Mouse (Mus musculus) liver (tissue): ENCODE results near the gene Vmo1.
"Not testable (repeated sequence)": the region's sequence is repeated elsewhere in the genome, so short reads cannot be mapped to it uniquely, and the experiment has no call there.

Experiments used
- DNase-seq: peaks from one replicate; pipeline ENCODE4 v3.0.0-alpha.2; 2020; ENCODE audit warnings: mixed read lengths

Gene Vmo1

GRCm38 (mm10) chr11:70518923-70519322, 4.5 kb upstream of the Vmo1 start, which contains the start of gene Gltpd2:
Gltpd2 (plus strand) TSS chr11:70519196.
- DNase-seq, result no peak

DNA sequence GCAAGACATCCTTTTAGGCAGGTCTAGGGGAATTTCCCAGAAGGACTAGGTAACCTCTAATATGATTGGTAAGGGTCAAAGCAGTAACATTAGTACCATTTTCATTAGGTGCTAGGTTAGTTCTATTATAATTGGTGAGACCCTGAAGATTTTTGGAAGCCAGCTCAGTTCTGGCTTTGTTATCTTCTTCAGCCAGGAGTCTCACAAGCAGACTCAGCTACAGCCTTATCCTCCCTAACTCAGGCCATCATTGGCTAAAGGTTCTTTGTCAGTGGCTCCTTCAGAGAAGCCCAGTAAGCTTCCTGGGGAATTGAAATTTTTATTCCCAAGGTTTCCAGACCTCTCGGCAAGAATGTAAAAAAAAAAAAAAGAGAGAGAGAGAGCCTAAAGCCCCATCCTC, 4.0 kb upstream of the Vmo1 start:
- no peak for DNase-seq

DNA sequence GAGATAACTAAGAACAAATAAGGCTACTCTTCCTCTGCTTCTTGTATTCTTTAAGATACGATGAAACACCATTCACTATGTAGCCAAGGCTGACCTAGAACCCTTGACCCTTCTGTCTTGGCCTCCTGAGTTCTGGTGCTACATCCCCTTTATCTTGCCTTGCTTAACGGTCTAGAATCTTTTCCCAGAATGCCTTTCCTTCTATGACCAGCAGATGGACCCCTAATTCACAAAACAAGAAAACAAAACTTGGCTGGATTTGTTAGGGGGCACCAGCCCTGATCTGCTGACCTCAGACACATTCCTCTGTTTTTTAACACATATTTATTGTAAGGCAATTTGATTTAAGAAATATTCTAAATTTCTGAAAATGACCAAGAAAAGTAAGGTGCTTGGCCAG, 1.9 kb upstream of the Vmo1 start:
- no peak for DNase-seq

- DNase-seq, result no peak
Measured at GRCm38 (mm10) chr11:70513520-70513919, 896 bp downstream of the Vmo1 start.

- no peak for DNase-seq
Measured at GRCm38 (mm10) chr11:70512709-70513342, 1.6 kb downstream of the Vmo1 start.

DNA sequence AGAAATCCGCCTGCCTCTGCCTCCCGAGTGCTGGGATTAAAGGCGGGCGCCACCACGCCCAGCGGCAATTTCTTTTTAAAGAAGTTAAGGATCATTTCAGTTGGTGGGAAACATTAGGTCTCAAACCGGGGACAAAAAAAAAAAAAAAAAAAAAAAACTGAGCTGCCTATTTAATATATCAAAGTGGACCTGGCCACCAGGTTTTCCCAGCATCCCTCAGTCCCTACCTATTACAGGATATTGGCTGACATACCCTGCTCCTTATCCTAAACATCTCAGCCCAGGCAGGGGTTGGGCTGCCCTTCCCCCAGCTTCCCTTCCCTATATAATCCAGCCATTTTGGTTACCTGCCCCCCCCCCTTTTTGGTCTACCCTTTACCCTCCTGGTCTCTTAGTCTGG, 2.6 kb downstream of the Vmo1 start:
- DNase-seq, result no peak

DNA sequence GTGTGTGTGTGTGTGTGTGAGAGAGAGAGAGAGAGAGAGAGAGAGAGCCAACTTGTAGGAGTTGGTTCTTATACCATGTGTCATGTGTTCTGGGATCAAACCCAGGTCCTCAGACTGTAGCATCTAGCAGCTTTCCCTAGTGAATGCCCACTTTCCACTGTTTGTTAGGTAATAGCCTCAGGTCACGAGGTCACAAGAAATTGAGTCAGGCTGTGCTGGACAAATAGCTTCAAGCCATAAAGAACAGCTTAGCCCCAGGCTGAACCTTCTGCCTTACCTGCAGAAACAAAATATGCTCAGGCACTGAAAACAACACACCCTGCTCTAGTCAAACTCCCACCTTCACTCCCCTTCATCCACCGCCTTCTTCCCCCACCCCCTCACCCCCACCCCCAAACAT, 3.2 kb downstream of the Vmo1 start:
- no peak for DNase-seq

GRCm38 (mm10) chr11:70509753-70510564, 4.5 kb downstream of the Vmo1 start:
- DNase-seq, result peak; percentile 60

DNA sequence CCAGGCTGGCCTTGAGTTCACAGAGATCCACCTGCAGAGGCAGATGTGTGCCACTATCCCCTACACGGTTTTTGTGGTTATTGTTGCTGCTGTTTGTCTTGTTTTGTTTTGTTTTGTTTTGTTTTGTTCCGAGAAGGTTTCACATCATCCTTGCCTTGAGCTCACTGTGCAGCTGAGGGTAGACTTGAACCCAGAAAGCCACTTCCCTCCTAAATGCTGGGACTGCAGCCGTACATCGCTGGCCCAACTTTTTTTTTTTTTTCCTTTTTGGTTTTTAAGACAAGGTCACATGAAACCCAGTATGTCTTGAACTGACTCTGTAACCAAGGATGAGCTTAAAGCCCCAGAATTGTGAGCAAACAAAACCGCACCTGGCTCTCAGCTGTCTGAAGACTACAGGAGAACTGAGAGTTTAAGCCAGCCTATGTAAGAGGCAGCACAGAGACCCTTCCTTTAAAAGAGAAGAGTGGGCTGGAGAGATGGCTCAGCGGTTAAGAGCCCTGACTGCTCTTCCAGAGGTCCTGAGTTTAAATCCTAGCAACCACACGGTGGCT, 7.4 kb downstream of the Vmo1 start:
- no peak for DNase-seq

- peak; percentile 67 for DNase-seq
Measured at GRCm38 (mm10) chr11:70506385-70506784, 8.0 kb downstream of the Vmo1 start.

DNA sequence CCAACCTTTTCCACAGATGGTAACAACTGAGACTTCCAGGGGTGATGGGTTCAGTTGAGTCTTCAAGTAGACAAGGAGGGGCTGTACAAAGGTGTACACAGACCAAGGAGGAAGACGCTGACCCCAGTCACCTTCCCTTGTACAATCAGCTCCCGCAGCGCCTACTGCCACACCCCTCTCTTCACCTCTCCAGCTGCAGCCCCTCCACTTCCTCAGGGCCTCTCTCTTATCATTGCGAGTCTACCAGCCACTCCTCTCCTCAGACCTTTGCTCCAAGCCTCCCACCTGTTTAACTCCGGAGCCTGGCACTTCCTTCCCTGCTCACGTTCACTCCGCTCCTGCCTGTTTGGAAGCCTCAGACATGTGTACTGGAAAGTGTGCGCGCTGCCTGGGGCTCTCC, 9.4 kb downstream of the Vmo1 start, which contains the start of gene Tm4sf5:
Tm4sf5 (plus strand) TSS at position 275 of the 400 bp plus-strand sequence.
- DNase-seq, result peak; percentile 38

- DNase-seq, result no peak
Measured at GRCm38 (mm10) chr11:70502018-70502417, 12.4 kb downstream of the Vmo1 start.

DNA sequence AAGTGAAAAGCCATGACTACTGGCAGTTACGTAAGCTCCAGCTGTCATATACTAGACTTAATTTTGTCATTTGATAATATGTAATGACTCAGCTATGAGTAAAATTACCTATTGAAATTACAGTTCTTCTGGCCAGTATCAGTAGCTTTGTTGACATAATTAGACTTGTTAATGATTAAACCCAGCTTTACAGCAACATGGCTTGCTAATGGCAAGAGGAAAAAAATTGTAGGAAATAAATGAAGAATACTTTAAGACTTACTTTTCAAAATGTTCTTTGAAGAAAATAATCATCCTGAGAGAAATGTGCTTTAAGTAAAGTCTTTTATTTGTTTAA, 14.0 kb downstream of the Vmo1 start:
- no peak for DNase-seq

- no peak for DNase-seq
Measured at GRCm38 (mm10) chr11:70499566-70500475, 14.6 kb downstream of the Vmo1 start.

DNA sequence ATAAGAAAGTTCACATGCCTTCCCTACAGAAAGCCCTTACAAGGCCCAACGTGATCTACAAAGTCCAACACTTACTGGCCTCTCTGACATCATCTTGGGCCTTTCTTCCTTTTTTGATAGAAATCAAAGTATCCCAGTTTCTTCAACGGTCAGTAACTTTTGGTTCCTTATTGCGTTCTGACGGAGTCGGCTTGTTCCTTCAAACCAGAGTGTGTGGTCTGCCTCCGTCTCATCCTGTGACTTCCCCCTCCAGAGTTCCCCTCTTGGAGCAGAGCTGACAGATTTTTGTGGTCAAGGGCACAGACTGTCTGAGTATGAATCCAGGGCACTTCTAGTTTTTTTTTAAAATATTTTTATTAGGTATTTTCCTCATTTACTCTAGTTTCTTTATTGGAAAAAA, 24.7 kb downstream of the Vmo1 start:
- DNase-seq, result no peak

GRCm38 (mm10) chr11:70489138-70489537, 25.3 kb downstream of the Vmo1 start:
- no peak for DNase-seq

- DNase-seq, result no peak
Measured at GRCm38 (mm10) chr11:70487816-70488215, 26.6 kb downstream of the Vmo1 start.

- no peak for DNase-seq
Measured at GRCm38 (mm10) chr11:70485498-70485897, 28.9 kb downstream of the Vmo1 start.

GRCm38 (mm10) chr11:70474872-70475534, 39.4 kb downstream of the Vmo1 start:
- no peak for DNase-seq

- DNase-seq, result not testable (repeated sequence)
Measured at GRCm38 (mm10) chr11:70473291-70473690, 41.1 kb downstream of the Vmo1 start.

DNA sequence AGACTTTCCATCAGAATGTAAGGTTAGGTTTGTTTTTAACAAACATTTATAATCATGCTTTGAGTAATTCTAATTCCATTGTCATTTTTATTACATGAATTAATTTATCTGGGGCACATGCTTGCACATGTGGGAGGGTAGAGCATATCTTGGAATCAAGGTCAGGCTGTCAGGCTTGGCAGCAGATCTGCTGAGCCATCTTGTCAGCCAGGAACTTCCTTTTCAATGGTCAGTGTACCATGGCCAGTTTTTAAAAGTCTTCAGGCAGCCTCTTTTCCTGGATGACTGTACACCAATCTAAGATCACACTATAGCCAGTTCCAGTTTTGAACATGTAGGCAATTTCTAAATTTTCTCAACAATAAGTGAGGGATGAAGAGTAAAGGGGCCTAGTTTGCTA, 41.7 kb downstream of the Vmo1 start:
- DNase-seq, result no peak

DNA sequence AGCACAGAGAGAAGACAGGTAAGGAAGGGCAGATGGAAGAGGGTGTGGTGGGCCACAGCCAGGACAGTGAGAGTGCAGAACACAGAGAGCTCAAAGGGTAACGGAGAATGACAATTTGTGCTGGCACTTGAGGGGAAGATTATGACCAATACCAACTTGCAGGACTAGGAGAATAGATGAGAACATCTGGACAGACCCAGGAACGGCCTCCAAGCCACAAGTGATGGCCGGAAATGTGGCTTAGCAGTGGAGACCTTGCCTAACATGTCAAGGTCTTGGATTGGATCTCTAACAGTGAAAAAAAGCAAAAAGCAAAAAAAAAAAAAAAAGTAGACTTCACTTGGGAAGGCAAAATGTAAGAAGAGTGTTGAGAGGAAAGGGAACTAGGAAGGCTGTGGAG, 44.7 kb downstream of the Vmo1 start:
- DNase-seq, result no peak
